ENCODE assay signal across 11 mouse cellular contexts in the genomic region with DNA sequence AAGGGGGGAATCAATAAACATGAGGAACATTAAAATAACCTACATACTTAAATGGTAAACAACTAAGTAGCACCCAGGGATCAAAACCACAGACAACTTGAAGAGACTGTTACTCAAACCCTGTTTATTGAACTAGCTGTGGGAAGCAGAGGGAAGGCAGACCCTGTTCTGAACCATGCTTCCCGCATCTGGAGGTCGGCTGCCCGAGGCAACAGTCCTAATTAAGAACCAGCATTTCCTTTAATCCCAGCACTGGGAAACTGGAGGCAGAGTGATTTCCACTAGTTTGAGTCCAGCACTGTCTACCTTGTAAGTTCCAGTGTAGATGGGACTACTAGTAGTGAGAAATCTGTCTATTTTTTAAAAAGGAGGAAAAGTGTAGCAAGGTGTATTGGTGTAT. TPM values are rescaled to one million over a fixed set of nuclear protein-coding genes. Genes with fewer than 3 reads are reported as not detected.
DNase-seq lines count a peak whose midpoint lies in the region; ATAC-seq and TF ChIP-seq lines count a peak whose summit lies in the region.
"Had no signal": no experiment of that assay in that cellular context is flagged by ENCODE, and none has a peak within 500 bp of the region (broad histone marks: within the 10 kb centered on the region; RNA-seq: fewer than 3 reads in every experiment).

No protein-coding gene starts in this region.

- 69% methylated on average over 3 of the region's 3 CpGs for WGBS in midbrain, embryonic 11.5 days
- 58% methylated on average over 3 of the region's 3 CpGs for WGBS in midbrain, embryonic 14.5 days
- 52% methylated on average over 3 of the region's 3 CpGs for WGBS in limb, embryonic 10.5 days
- 58% methylated on average over 3 of the region's 3 CpGs for WGBS in lung, postnatal 0 days

- no peak for TF ChIP-seq EP300 in lung, postnatal 0 days (IDR thresholded peaks at IDR 0.05)

- H3K9ac ChIP-seq in midbrain, embryonic 11.5 days (ENCODE audit: low read length): no peak overlapping the region
- no peak overlapping the region for H3K9ac ChIP-seq in midbrain, embryonic 14.5 days (replicated peaks; ENCODE audit: low read length)
- no peak overlapping the region for H3K9ac ChIP-seq in lung, postnatal 0 days (replicated peaks; ENCODE audit: low read depth)
- H3K9ac ChIP-seq: embryonic facial prominence, embryonic 12.5 days; forebrain, embryonic 13.5 days; forebrain, embryonic 15.5 days; forebrain, postnatal 0 days had no signal

- no peak overlapping the region for H3K4me2 ChIP-seq in midbrain, embryonic 11.5 days
- no peak overlapping the region for H3K4me2 ChIP-seq in midbrain, embryonic 14.5 days (ENCODE audit: low read length)
- no peak overlapping the region for H3K4me2 ChIP-seq in lung, postnatal 0 days (replicated peaks; ENCODE audit: low read depth, low read length)
- H3K4me2 ChIP-seq: embryonic facial prominence, embryonic 12.5 days; forebrain, embryonic 13.5 days; forebrain, embryonic 15.5 days had no signal

- no peaks in the 10 kb centered on the region for H3K36me3 ChIP-seq in midbrain, embryonic 11.5 days (ENCODE audit: control insufficient read depth, insufficient read depth, low read length)
- H3K36me3 ChIP-seq in midbrain, embryonic 14.5 days (ENCODE audit: control insufficient read depth, insufficient read depth, low read length): no peaks in the 10 kb centered on the region
- no peaks in the 10 kb centered on the region for H3K36me3 ChIP-seq in limb, embryonic 10.5 days
- H3K36me3 ChIP-seq in lung, postnatal 0 days (ENCODE audit: insufficient read depth, low read length): no peaks in the 10 kb centered on the region
- H3K36me3 ChIP-seq: embryonic facial prominence, embryonic 10.5 days; embryonic facial prominence, embryonic 12.5 days; forebrain, embryonic 15.5 days had no signal

- peak; percentile 77 for DNase-seq in midbrain, embryonic 11.5 days (ENCODE audit: low spot score, missing footprints)
- DNase-seq in midbrain, embryonic 14.5 days: no peak
- peak; percentile 51 for DNase-seq in limb, embryonic 10.5 days (ENCODE audit: low spot score)
- DNase-seq in cerebellum, postnatal 14 days: no peak
- no peak for DNase-seq in lung, postnatal 0 days (ENCODE audit: low spot score)
- DNase-seq: adrenal gland, postnatal 25 days had no signal

- H3K9me3 ChIP-seq in midbrain, embryonic 11.5 days (ENCODE audit: control insufficient read depth, low read length): no peaks in the 10 kb centered on the region
- H3K9me3 ChIP-seq in midbrain, embryonic 14.5 days (ENCODE audit: control insufficient read depth, low read length): no peaks in the 10 kb centered on the region
- no peaks in the 10 kb centered on the region for H3K9me3 ChIP-seq in limb, embryonic 10.5 days (replicated peaks)
- H3K9me3 ChIP-seq in lung, postnatal 0 days (ENCODE audit: low read length): no peaks in the 10 kb centered on the region
- H3K9me3 ChIP-seq: embryonic facial prominence, embryonic 10.5 days; embryonic facial prominence, embryonic 12.5 days; forebrain, embryonic 13.5 days; forebrain, embryonic 15.5 days had no signal

- TF ChIP-seq CTCF in lung, postnatal 0 days (IDR thresholded peaks at IDR 0.05): no peak

- H3K27ac ChIP-seq in midbrain, embryonic 11.5 days (ENCODE audit: low read depth, low read length): no peak overlapping the region
- no peak overlapping the region for H3K27ac ChIP-seq in midbrain, embryonic 14.5 days (replicated peaks; ENCODE audit: low read depth, low read length)
- H3K27ac ChIP-seq in limb, embryonic 10.5 days: no peak overlapping the region
- H3K27ac ChIP-seq in lung, postnatal 0 days (ENCODE audit: low read length): no peak overlapping the region
- H3K27ac ChIP-seq: embryonic facial prominence, embryonic 12.5 days; forebrain, embryonic 13.5 days; forebrain, embryonic 15.5 days had no signal

- ATAC-seq in midbrain, embryonic 11.5 days (ENCODE audit: low FRiP score): no peak
- ATAC-seq in midbrain, embryonic 14.5 days (ENCODE audit: low FRiP score, low TSS enrichment): no peak
- ATAC-seq in lung, postnatal 0 days: no peak
- ATAC-seq: forebrain, embryonic 15.5 days had no signal

- no peaks in the 10 kb centered on the region for H3K27me3 ChIP-seq in midbrain, embryonic 11.5 days (ENCODE audit: control insufficient read depth, insufficient read depth, low read length)
- H3K27me3 ChIP-seq in midbrain, embryonic 14.5 days (ENCODE audit: control insufficient read depth, insufficient read depth, low read length): no peaks in the 10 kb centered on the region
- H3K27me3 ChIP-seq in limb, embryonic 10.5 days (ENCODE audit: low read depth, poor library complexity, severe bottlenecking): no peaks in the 10 kb centered on the region
- no peaks in the 10 kb centered on the region for H3K27me3 ChIP-seq in lung, postnatal 0 days (replicated peaks; ENCODE audit: insufficient read depth, low read length)
- H3K27me3 ChIP-seq: embryonic facial prominence, embryonic 12.5 days; forebrain, embryonic 13.5 days; forebrain, embryonic 15.5 days had no signal

- peaks cover 19% of the 10 kb centered on the region for H3K4me1 ChIP-seq in midbrain, embryonic 11.5 days (ENCODE audit: control insufficient read depth, insufficient read depth, low read length)
- H3K4me1 ChIP-seq in midbrain, embryonic 14.5 days (ENCODE audit: control insufficient read depth, insufficient read depth, low read length): peaks cover 7% of the 10 kb centered on the region
- H3K4me1 ChIP-seq in limb, embryonic 10.5 days: peaks cover 39% of the 10 kb centered on the region
- H3K4me1 ChIP-seq in lung, postnatal 0 days (ENCODE audit: insufficient read depth, low read depth, low read length): no peaks in the 10 kb centered on the region

- H3K4me3 ChIP-seq in midbrain, embryonic 11.5 days (ENCODE audit: low read depth, low read length): no peak overlapping the region
- no peak overlapping the region for H3K4me3 ChIP-seq in midbrain, embryonic 14.5 days (replicated peaks; ENCODE audit: low read depth, low read length)
- no peak overlapping the region for H3K4me3 ChIP-seq in limb, embryonic 10.5 days
- no peak overlapping the region for H3K4me3 ChIP-seq in lung, postnatal 0 days (ENCODE audit: low read depth, low read length)
- H3K4me3 ChIP-seq: embryonic facial prominence, embryonic 10.5 days; embryonic facial prominence, embryonic 12.5 days; forebrain, embryonic 13.5 days; forebrain, embryonic 15.5 days had no signal

RNA-seq across cellular contexts. Expression of gene Tspan33, which starts 17.3 kb away (rescaled TPM):
- polyA plus RNA-seq in midbrain, embryonic 11.5 days (2014; fragmentation: Nextera tagmentation; extraction: Ambion mirVana): 4.9 and 6.8 TPM in 2 replicates
- 3.2 and 3.8 TPM in 2 replicates for polyA plus RNA-seq in midbrain, embryonic 14.5 days (2014; fragmentation: Nextera tagmentation; extraction: Ambion mirVana)
- 6.7 and 7.0 TPM in 2 replicates for polyA plus RNA-seq in limb, embryonic 10.5 days (2016; fragmentation: Nextera tagmentation; extraction: Ambion mirVana)
- polyA plus RNA-seq in lung, postnatal 0 days (2015; fragmentation: Nextera tagmentation; extraction: Ambion mirVana): 3.9 and 4.0 TPM in 2 replicates

RNA-seq across cellular contexts. Expression of gene Smo, which starts 24.0 kb away (rescaled TPM):
- polyA plus RNA-seq in midbrain, embryonic 11.5 days (2014; fragmentation: Nextera tagmentation; extraction: Ambion mirVana): 38.6 and 44.5 TPM in 2 replicates
- polyA plus RNA-seq in midbrain, embryonic 14.5 days (2014; fragmentation: Nextera tagmentation; extraction: Ambion mirVana): 9.2 and 14.4 TPM in 2 replicates
- polyA plus RNA-seq in limb, embryonic 10.5 days (2016; fragmentation: Nextera tagmentation; extraction: Ambion mirVana): 67.6 and 69.3 TPM in 2 replicates
- 8.8 and 10.9 TPM in 2 replicates for polyA plus RNA-seq in lung, postnatal 0 days (2015; fragmentation: Nextera tagmentation; extraction: Ambion mirVana)

RNA-seq across cellular contexts. Expression of gene Ahcyl2, which starts 56.5 kb away (rescaled TPM):
- polyA plus RNA-seq in midbrain, embryonic 11.5 days (2014; fragmentation: Nextera tagmentation; extraction: Ambion mirVana): 11.3 and 11.8 TPM in 2 replicates
- polyA plus RNA-seq in midbrain, embryonic 14.5 days (2014; fragmentation: Nextera tagmentation; extraction: Ambion mirVana): 15.1 and 18.0 TPM in 2 replicates
- 14.1 and 15.9 TPM in 2 replicates for polyA plus RNA-seq in limb, embryonic 10.5 days (2016; fragmentation: Nextera tagmentation; extraction: Ambion mirVana)
- 11.8 and 17.1 TPM in 2 replicates for polyA plus RNA-seq in lung, postnatal 0 days (2015; fragmentation: Nextera tagmentation; extraction: Ambion mirVana)

Comparison
In these comparisons a context has a peak if more than half of its experiments do, and no peak if none do; other contexts are left out.
1. DNase-seq: peak in midbrain, embryonic 11.5 days (single experiment) and limb, embryonic 10.5 days (single experiment); none in midbrain, embryonic 14.5 days (single experiment), cerebellum, postnatal 14 days (0 of 2) and lung, postnatal 0 days (single experiment).